Mouse (Mus musculus): Measurements from ENCODE around the gene Aim2.

DNA sequence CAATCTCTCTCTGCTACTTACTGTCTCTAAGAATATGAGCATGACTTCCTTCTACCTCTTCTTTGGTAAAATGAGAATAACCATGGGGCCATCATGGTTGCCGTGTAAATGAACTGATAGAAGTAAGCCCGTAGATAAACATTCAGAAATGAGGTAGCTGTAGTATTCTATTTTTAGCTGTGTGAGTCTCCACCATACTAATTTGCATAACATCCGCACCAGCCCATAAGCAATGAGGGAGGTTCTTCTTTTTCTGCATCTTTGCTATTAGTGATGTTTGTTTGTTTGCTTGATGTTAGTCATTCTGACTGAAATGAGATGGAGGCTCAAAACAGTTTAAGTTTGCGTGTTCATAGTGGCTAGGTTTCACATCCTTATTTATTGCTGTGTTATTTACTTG is 61.2 kb downstream of the Aim2 start:
- TF ChIP-seq CTCF (IDR thresholded peaks at IDR 0.05; ENCODE audit: low read depth) (no peak), EP300 (IDR thresholded peaks at IDR 0.05; ENCODE audit: low read depth) (no peak)
